Mouse (Mus musculus): ENCODE measurements around the gene Ttc24. TPM values are rescaled to one million over a fixed set of nuclear protein-coding genes. Genes with fewer than 3 reads are reported as not detected.

The Ttc24 gene
- polyA plus RNA-seq, 1 experiment from 2014 or later: not detected

Other genes starting within 250 kb of the Ttc24 start
- not detected in 2 replicates for gene Sh2d2a, start 231.5 kb downstream of the Ttc24 start, polyA plus RNA-seq (2014; fragmentation: Nextera tagmentation; extraction: Ambion mirVana)
- gene Prcc, start 192.7 kb downstream of the Ttc24 start, polyA plus RNA-seq (2014; fragmentation: Nextera tagmentation; extraction: Ambion mirVana): 17.8 and 20.3 TPM in 2 replicates
- 256 and 261 TPM in 2 replicates for gene Hdgf, start 172.0 kb downstream of the Ttc24 start, polyA plus RNA-seq (2014; fragmentation: Nextera tagmentation; extraction: Ambion mirVana)
- gene Mrpl24, start 158.8 kb downstream of the Ttc24 start, polyA plus RNA-seq (2014; fragmentation: Nextera tagmentation; extraction: Ambion mirVana): 76.1 and 79.2 TPM in 2 replicates
- gene Isg20l2, start 148.0 kb downstream of the Ttc24 start, polyA plus RNA-seq (2014; fragmentation: Nextera tagmentation; extraction: Ambion mirVana): 52.3 and 53.9 TPM in 2 replicates
- gene Rrnad1, start 147.6 kb downstream of the Ttc24 start, polyA plus RNA-seq (2014; fragmentation: Nextera tagmentation; extraction: Ambion mirVana): 14.5 and 16.9 TPM in 2 replicates
- 565 and 607 TPM in 2 replicates for gene Crabp2, start 129.6 kb downstream of the Ttc24 start, polyA plus RNA-seq (2014; fragmentation: Nextera tagmentation; extraction: Ambion mirVana)
- 59.5 and 60.2 TPM in 2 replicates for gene Nes, start 107.2 kb downstream of the Ttc24 start, polyA plus RNA-seq (2014; fragmentation: Nextera tagmentation; extraction: Ambion mirVana)
- 0.31 and 0.72 TPM in 2 replicates for gene Bcan, start 78.1 kb downstream of the Ttc24 start, polyA plus RNA-seq (2014; fragmentation: Nextera tagmentation; extraction: Ambion mirVana)
- 0.14 TPM in 1 of 2 replicates, not detected in the other for gene Hapln2, start 50.7 kb downstream of the Ttc24 start, polyA plus RNA-seq (2014; fragmentation: Nextera tagmentation; extraction: Ambion mirVana)
- 32.5 and 34.2 TPM in 2 replicates for gene Gpatch4, start 35.2 kb downstream of the Ttc24 start, polyA plus RNA-seq (2014; fragmentation: Nextera tagmentation; extraction: Ambion mirVana)
- gene Naxe, start 19.8 kb downstream of the Ttc24 start, polyA plus RNA-seq (2014; fragmentation: Nextera tagmentation; extraction: Ambion mirVana): 127 and 131 TPM in 2 replicates
- 15.9 and 17.8 TPM in 2 replicates for gene Iqgap3, start 3.7 kb upstream of the Ttc24 start, polyA plus RNA-seq (2014; fragmentation: Nextera tagmentation; extraction: Ambion mirVana)
- gene Mef2d, start 64.1 kb upstream of the Ttc24 start, polyA plus RNA-seq (2014; fragmentation: Nextera tagmentation; extraction: Ambion mirVana): 16.6 and 18.1 TPM in 2 replicates
- 0.27 and 1.2 TPM in 2 replicates for gene Rhbg, start 176.4 kb upstream of the Ttc24 start, polyA plus RNA-seq (2014; fragmentation: Nextera tagmentation; extraction: Ambion mirVana)
- not detected in 2 replicates for gene Gm38392, start 208.9 kb upstream of the Ttc24 start, polyA plus RNA-seq (2014; fragmentation: Nextera tagmentation; extraction: Ambion mirVana)
- gene Tsacc, start 218.7 kb upstream of the Ttc24 start, polyA plus RNA-seq (2014; fragmentation: Nextera tagmentation; extraction: Ambion mirVana): 9.1 and 10.7 TPM in 2 replicates
- 768 and 797 TPM in 2 replicates for gene Cct3, start 218.8 kb upstream of the Ttc24 start, polyA plus RNA-seq (2014; fragmentation: Nextera tagmentation; extraction: Ambion mirVana)
- gene Glmp, start 246.7 kb upstream of the Ttc24 start, polyA plus RNA-seq (2014; fragmentation: Nextera tagmentation; extraction: Ambion mirVana): 70.5 and 84.5 TPM in 2 replicates